In the genomic region with DNA sequence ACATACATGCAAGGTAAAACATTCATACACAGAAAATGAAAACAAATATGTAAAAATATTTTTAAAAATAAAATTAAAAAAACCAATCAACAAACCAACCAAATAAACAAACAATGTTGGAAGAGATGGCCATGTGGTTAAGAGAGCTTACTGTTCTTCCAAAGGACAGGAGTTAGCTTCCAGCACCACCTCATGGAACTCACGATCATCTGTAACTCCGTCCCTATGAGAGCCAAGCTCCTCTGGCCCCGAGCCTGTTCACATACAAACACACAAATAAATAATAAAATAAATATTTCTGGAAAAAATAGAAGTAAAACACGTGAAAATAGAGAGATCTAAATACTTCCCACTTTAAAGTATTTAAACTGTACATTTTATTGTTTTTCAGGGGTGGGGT, we compare ENCODE assay signal across 9 mouse cellular contexts.
DNase-seq lines count a peak whose midpoint lies in the region; ATAC-seq and TF ChIP-seq lines count a peak whose summit lies in the region.
"Had no signal": no experiment of that assay in that cellular context is flagged by ENCODE, and none has a peak within 500 bp of the region (broad histone marks: within the 10 kb centered on the region; RNA-seq: fewer than 3 reads in every experiment).

No protein-coding gene starts in this region.

- H3K4me1 ChIP-seq in forebrain, embryonic 12.5 days, result peaks cover 25% of the 10 kb centered on the region
- no peaks in the 10 kb centered on the region for H3K4me1 ChIP-seq in intestine, postnatal 0 days (replicated peaks; ENCODE audit: control insufficient read depth, insufficient read depth, low read length)
- peaks cover 10% of the 10 kb centered on the region for H3K4me1 ChIP-seq in neural tube, embryonic 15.5 days

- no peaks in the 10 kb centered on the region for H3K36me3 ChIP-seq in forebrain, embryonic 12.5 days (replicated peaks)
- H3K36me3 ChIP-seq in intestine, postnatal 0 days (ENCODE audit: control insufficient read depth, insufficient read depth), result no peaks in the 10 kb centered on the region
- no peaks in the 10 kb centered on the region for H3K36me3 ChIP-seq in neural tube, embryonic 15.5 days

- H3K9ac ChIP-seq in forebrain, embryonic 12.5 days, result no peak overlapping the region
- H3K9ac ChIP-seq in intestine, postnatal 0 days (ENCODE audit: low read depth, low read length), result 0 out of 2 replicates have a peak overlapping the region, but pooled peaks have one; percentile 13
- H3K9ac ChIP-seq in neural tube, embryonic 15.5 days (replicated peaks), result peak overlapping the region; percentile 23

- H3K4me2 ChIP-seq in forebrain, embryonic 12.5 days, result peak overlapping the region; percentile 58
- peak overlapping the region; percentile 82 for H3K4me2 ChIP-seq in intestine, postnatal 0 days (replicated peaks; ENCODE audit: low read depth)
- H3K4me2 ChIP-seq in neural tube, embryonic 15.5 days, result peak overlapping the region; percentile 61

- no peak for DNase-seq in layer of hippocampus, adult 2 months (ENCODE audit: low spot score in 2 of 2)
- DNase-seq in layer of hippocampus, postnatal 25 days (ENCODE audit: extremely low spot score in 1 of 2, low spot score in 1 of 2), result no peak
- no peak for DNase-seq in layer of hippocampus, postnatal 10 days (ENCODE audit: low spot score in 2 of 2)
- DNase-seq: layer of hippocampus, adult 9-11 months had no signal

- H3K9me3 ChIP-seq in forebrain, embryonic 12.5 days, result no peaks in the 10 kb centered on the region
- H3K9me3 ChIP-seq in intestine, postnatal 0 days (ENCODE audit: control insufficient read depth), result no peaks in the 10 kb centered on the region
- H3K9me3 ChIP-seq in neural tube, embryonic 15.5 days (replicated peaks), result no peaks in the 10 kb centered on the region

- no peak; the same call in 1 of the 2 replicates for ATAC-seq in forebrain, embryonic 12.5 days (ENCODE audit: low FRiP score)
- ATAC-seq in intestine, postnatal 0 days, result no peak
- peak; percentile 55; the same call in 1 of the 2 replicates for ATAC-seq in neural tube, embryonic 15.5 days (ENCODE audit: low FRiP score)
- ATAC-seq in monocyte, adult 5-6 weeks (replicated peaks; ENCODE audit: insufficient number of reproducible peaks, low FRiP score, low TSS enrichment, poor library complexity, severe bottlenecking), result no peak
- ATAC-seq in activated CD4-positive, CD25-positive, alpha-beta regulatory T cell, adult 4 months, result no peak

- WGBS in forebrain, embryonic 12.5 days, result 34% methylated on average over 4 of the region's 4 CpGs
- WGBS in intestine, postnatal 0 days, result 27% methylated on average over 4 of the region's 4 CpGs
- WGBS in neural tube, embryonic 15.5 days, result 25% methylated on average over 4 of the region's 4 CpGs

- peaks cover 40% of the 10 kb centered on the region for H3K27me3 ChIP-seq in forebrain, embryonic 12.5 days
- no peaks in the 10 kb centered on the region for H3K27me3 ChIP-seq in intestine, postnatal 0 days (replicated peaks; ENCODE audit: control insufficient read depth, insufficient read depth, low read length)
- H3K27me3 ChIP-seq in neural tube, embryonic 15.5 days (replicated peaks), result peaks cover 9% of the 10 kb centered on the region; the same call in 1 of the 2 replicates

- TF ChIP-seq CTCF in layer of hippocampus, adult 2 months (conservative IDR thresholded peaks at IDR 0.05), result peak; percentile 48
- TF ChIP-seq CTCF in intestine, postnatal 0 days (IDR thresholded peaks at IDR 0.05; ENCODE audit: low read depth), result peak; percentile 56

- no peak overlapping the region for H3K27ac ChIP-seq in layer of hippocampus, adult 2 months
- H3K27ac ChIP-seq in forebrain, embryonic 12.5 days, result no peak overlapping the region
- H3K27ac ChIP-seq in intestine, postnatal 0 days (ENCODE audit: low read depth, low read length), result no peak overlapping the region
- H3K27ac ChIP-seq in neural tube, embryonic 15.5 days (replicated peaks), result no peak overlapping the region

- peak overlapping the region; percentile 34; the same call in 1 of the 2 replicates for H3K4me3 ChIP-seq in layer of hippocampus, adult 2 months
- peak overlapping the region; percentile 28 for H3K4me3 ChIP-seq in forebrain, embryonic 12.5 days (replicated peaks)
- H3K4me3 ChIP-seq in intestine, postnatal 0 days (ENCODE audit: low read depth, low read length), result peak overlapping the region; percentile 38
- peak overlapping the region; percentile 33 for H3K4me3 ChIP-seq in neural tube, embryonic 15.5 days (replicated peaks)
